Mouse (Mus musculus) erythroblast, embryonic 14.5 days (primary cell): ENCODE results near the gene Rreb1.

Source experiments
- GATA1 ChIP-seq: IDR thresholded peaks from 2 replicates; pipeline ENCODE4 v1.6.1; 2012; ENCODE audit warnings: low read length, inconsistent platforms, mixed read lengths
- TAL1 ChIP-seq: IDR thresholded peaks from 3 replicates; pipeline ENCODE4 v1.6.1; 2012; ENCODE audit warnings: low read length, inconsistent platforms, mixed read lengths

DNA sequence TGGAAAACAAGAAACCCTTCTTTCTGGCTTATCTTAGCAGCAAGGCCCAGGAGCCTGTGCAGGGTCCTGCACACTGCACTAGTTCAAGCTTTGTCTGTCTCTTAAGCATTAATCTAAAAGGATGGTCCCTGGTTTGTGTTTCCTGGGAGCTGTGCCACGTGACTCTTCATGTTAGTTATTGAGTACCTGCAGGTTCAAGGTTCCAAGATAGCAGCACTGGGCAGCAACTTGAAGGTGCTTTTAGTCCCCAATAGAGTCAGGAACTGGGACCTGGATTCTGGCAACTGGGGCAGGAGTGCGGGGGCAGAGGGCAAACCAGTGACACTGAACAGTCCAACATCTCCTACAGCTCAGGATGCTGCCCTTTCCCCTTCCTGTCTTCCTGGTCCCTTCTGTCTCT lies 162.0 kb downstream of the Rreb1 start:
- TF ChIP-seq TAL1 (no peak), GATA1 (no peak)
